Mouse (Mus musculus) midbrain, embryonic 13.5 days (tissue): ENCODE measurements around the gene Zbtb16. TPM values are rescaled to one million over a fixed set of nuclear protein-coding genes. Genes with fewer than 3 reads are reported as not detected.

ENCODE experiments used
- ATAC-seq: fragments of 200-750 bp; cut with Nextera tagmentation; 2 replicates; pipeline ENCODE4 v1.8.0; 2017; ENCODE audit warnings: mild to moderate bottlenecking, moderate TSS enrichment, moderate library complexity
- H3K27ac ChIP-seq: fragments of 300-500 bp; sonication (generic); 2 replicates; pipeline ENCODE4 v1.5.1; 2015; ENCODE audit warnings: inconsistent platforms, mild to moderate bottlenecking, moderate library complexity
- H3K27me3 ChIP-seq: fragments of 300-500 bp; sonication (generic); 2 replicates; pipeline ENCODE4 v1.6.1; 2015; ENCODE audit warnings: mild to moderate bottlenecking, inconsistent platforms
- H3K36me3 ChIP-seq: fragments of 300-500 bp; sonication (generic); 2 replicates; pipeline ENCODE4 v1.6.1; 2015; ENCODE audit warnings: mild to moderate bottlenecking, inconsistent platforms
- H3K4me1 ChIP-seq: fragments of 300-500 bp; sonication (generic); replicated peaks from 2 replicates; pipeline ENCODE4 v1.6.1; 2015; ENCODE audit warnings: inconsistent platforms
- H3K4me2 ChIP-seq: fragments of 300-500 bp; sonication (generic); replicated peaks from 2 replicates; pipeline ENCODE4 v1.6.1; 2015; ENCODE audit warnings: moderate library complexity, mild to moderate bottlenecking, inconsistent platforms
- H3K4me3 ChIP-seq: fragments of 300-500 bp; sonication (generic); replicated peaks from 2 replicates; pipeline ENCODE4 v1.5.1; 2015; ENCODE audit warnings: mild to moderate bottlenecking, inconsistent platforms
- H3K9ac ChIP-seq: fragments of 300-500 bp; sonication (generic); replicated peaks from 2 replicates; pipeline ENCODE4 v1.6.1; 2015; ENCODE audit warnings: mild to moderate bottlenecking, inconsistent platforms
- H3K9me3 ChIP-seq: fragments of 300-500 bp; sonication (generic); 2 replicates; pipeline ENCODE4 v1.6.1; 2016; ENCODE audit warnings: mild to moderate bottlenecking, inconsistent platforms
- WGBS: fragments of 180-500 bp; shearing (Covaris S2); methylation state at CpG from one replicate; pipeline ENCODE4 v1.1.7; 2015; 5-methylcytosine and 5-hydroxymethylcytosine counted together
- polyA plus RNA-seq: library from polyadenylated mRNA; unstranded; fragments of >200 nt; fragmentation: Nextera tagmentation; extraction: Ambion mirVana; gene quantifications from 2 replicates; pipeline ENCODE4 v1.2.1, GENCODE M21; 2015

Gene Zbtb16
- polyA plus RNA-seq, 1 experiment from 2014 or later, result 6.8 TPM

DNA sequence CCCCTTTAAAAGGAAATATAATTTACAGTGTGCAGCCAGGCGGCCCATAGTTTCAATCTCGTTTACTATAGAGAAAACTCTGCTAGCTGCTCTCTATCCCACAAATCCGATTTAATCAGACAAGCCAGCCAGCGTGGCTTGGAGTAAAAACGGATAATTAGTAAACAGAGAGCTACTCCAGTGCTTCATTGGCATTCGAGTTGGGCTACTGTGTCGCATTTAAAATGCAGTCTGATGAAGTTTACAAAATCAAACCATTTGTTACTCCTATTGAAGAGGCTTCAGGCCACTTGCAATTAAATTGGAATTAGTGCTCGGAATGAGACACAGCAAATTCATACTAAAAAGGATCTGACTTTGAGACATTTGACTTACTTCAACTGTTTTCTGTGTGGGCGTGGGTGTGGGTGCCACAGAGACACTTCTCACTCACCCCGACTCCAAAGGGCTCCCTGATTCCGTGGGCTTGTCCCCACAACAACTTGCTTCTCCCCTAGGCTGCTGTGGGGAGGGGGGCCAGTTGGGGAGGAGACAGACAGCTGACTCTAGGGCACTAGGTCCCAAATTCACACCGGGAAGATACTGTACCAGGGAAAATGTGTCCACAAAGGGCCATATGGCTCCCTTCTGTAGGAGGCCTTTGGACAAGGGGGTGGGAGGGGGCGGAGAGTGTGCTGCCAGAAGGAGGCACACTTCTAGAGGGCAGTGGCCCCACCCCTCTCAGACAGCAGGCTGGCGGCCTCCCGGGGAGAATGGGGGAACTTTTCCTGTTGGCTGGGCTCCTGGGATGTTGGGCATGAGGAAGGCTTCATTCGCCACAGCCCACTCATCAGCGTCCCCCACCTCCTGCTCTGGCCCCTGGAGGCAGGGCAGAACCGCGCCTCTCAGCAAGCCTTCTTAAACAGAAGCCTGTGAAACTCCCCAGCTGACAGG is 157.3 kb downstream of the Zbtb16 start:
- Histone ChIP-seq H3K4me2 (peak overlapping the region; percentile 29), H3K9ac (no peak overlapping the region), H3K9me3 (no peaks in the 10 kb centered on the region), H3K4me3 (no peak overlapping the region), H3K4me1 (peaks cover 54% of the 10 kb centered on the region), H3K36me3 (no peaks in the 10 kb centered on the region), H3K27me3 (no peaks in the 10 kb centered on the region), H3K27ac (peak overlapping the region; percentile 79)
- peak; percentile 79 for ATAC-seq
- WGBS, result 3% methylated on average over 19 of the region's 19 CpGs

DNA sequence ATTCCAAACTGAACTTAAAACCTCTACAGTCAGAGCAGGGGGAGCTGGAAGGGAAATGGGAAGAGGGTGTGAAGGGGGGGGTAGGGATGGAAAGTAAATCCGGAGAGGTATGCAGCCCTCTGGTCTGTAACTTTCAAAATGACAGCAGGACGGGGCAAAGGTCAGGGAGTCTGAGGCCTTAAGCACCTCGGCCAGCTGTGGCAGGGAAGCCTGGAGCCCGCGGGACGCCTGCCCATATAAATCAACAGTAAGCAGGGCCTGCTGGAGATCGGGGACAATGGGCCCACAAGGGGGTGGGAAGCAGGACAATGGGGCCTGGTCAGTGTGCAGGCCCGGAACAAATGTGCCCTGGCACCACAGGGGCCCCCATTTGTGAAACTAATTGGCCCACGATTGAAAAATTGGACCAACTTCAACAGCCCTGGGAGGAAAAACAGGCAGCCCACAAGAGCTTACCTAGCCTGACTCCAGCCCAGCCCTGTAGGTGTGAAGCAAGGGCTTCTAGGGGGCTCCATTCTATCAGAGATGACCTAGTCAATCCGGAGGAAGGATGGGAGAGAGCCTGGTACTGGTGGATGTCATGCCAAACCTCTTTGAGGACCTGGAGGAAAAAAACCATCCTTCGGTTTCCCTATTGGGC is 160.8 kb downstream of the Zbtb16 start:
- ATAC-seq, result no peak
- H3K4me1 ChIP-seq, result peaks cover 64% of the 10 kb centered on the region

GRCm38 (mm10) chr9:48674359-48675015 is 161.5 kb downstream of the Zbtb16 start:
- Histone ChIP-seq H3K27ac (peak overlapping the region; percentile 9; the same call in 1 of the 2 replicates), H3K4me3 (no peak overlapping the region), H3K9me3 (no peaks in the 10 kb centered on the region), H3K4me1 (peaks cover 71% of the 10 kb centered on the region), H3K4me2 (no peak overlapping the region), H3K27me3 (no peaks in the 10 kb centered on the region), H3K9ac (no peak overlapping the region), H3K36me3 (no peaks in the 10 kb centered on the region)
- ATAC-seq, result no peak
- 11% methylated on average over 11 of the region's 11 CpGs for WGBS

More for the DNA sequence above, 160.8 kb downstream of the Zbtb16 start:
- Histone ChIP-seq H3K4me3 (no peak overlapping the region), H3K9me3 (no peaks in the 10 kb centered on the region), H3K36me3 (no peaks in the 10 kb centered on the region), H3K27ac (0 out of 2 replicates have a peak overlapping the region, but pooled peaks have one; percentile 9), H3K4me2 (no peak overlapping the region), H3K9ac (no peak overlapping the region), H3K27me3 (no peaks in the 10 kb centered on the region)
- WGBS, result 8% methylated on average over 11 of the region's 11 CpGs

- Histone ChIP-seq H3K9me3 (no peaks in the 10 kb centered on the region), H3K27me3 (no peaks in the 10 kb centered on the region), H3K4me3 (no peak overlapping the region), H3K9ac (no peak overlapping the region), H3K36me3 (no peaks in the 10 kb centered on the region), H3K4me1 (peaks cover 65% of the 10 kb centered on the region), H3K4me2 (no peak overlapping the region), H3K27ac (0 out of 2 replicates have a peak overlapping the region, but pooled peaks have one; percentile 32)
- ATAC-seq, result no peak
- WGBS, result 22% methylated on average over 5 of the region's 5 CpGs
These were observed 162.2 kb downstream of the Zbtb16 start for GRCm38 (mm10) chr9:48673804-48674203.

GRCm38 (mm10) chr9:48673213-48673612 is 162.8 kb downstream of the Zbtb16 start:
- peaks cover 60% of the 10 kb centered on the region for H3K4me1 ChIP-seq
- H3K9ac ChIP-seq, result no peak overlapping the region
- no peaks in the 10 kb centered on the region for H3K27me3 ChIP-seq
- ATAC-seq, result no peak
- no peak overlapping the region for H3K4me2 ChIP-seq
- no peak overlapping the region; the same call in 1 of the 2 replicates for H3K27ac ChIP-seq
- WGBS, result 69% methylated on average over 6 of the region's 6 CpGs
- H3K36me3 ChIP-seq, result no peaks in the 10 kb centered on the region
- no peak overlapping the region for H3K4me3 ChIP-seq
- no peaks in the 10 kb centered on the region for H3K9me3 ChIP-seq

DNA sequence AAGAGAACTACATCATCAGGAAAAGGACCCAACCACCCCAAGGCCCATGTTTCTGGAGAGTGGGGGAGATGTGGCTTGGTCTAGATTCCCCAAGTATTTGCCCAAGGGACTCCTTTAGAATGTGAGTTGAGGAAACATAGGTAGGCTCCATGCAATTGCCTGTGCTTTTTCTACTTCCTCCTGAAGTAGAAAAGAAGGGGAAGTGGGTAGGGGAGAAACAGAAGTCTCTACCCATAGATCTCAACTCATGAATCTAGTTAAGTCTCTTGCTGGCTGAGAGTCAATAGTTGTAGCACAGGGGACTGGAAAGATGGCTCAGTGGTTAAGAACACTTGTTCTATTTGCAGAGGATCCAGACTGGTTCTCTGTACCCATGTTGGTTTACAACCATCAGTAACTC is 164.2 kb downstream of the Zbtb16 start:
- H3K4me3 ChIP-seq, result no peak overlapping the region
- no peak overlapping the region for H3K27ac ChIP-seq
- H3K4me1 ChIP-seq, result peaks cover 48% of the 10 kb centered on the region
- H3K9me3 ChIP-seq, result no peaks in the 10 kb centered on the region
- H3K27me3 ChIP-seq, result no peaks in the 10 kb centered on the region
- H3K36me3 ChIP-seq, result no peaks in the 10 kb centered on the region
- H3K9ac ChIP-seq, result no peak overlapping the region
- ATAC-seq, result no peak
- no peak overlapping the region for H3K4me2 ChIP-seq

DNA sequence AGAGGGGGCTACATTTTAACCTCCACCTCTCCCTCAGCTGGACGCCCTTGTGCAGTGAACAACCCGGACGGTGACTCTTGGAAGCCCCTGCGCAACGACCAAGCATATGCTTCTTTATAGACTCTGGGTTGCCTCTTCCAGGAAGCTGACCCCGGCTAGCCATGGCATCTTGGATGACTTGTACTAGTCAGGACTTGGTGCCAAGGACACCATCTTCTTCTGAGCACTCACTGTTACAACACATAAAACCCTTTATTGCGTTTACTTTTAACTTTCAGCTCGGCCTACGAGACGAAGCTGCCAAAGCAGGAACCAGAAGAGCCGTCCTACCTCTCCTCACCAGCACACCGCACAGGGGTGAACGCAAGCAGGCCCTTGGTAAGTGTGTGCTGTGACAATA is 165.9 kb downstream of the Zbtb16 start:
- Histone ChIP-seq H3K4me2 (no peak overlapping the region), H3K9ac (no peak overlapping the region), H3K4me3 (no peak overlapping the region), H3K9me3 (no peaks in the 10 kb centered on the region), H3K27ac (no peak overlapping the region; the same call in 1 of the 2 replicates), H3K27me3 (0 out of 2 replicates have a peak, but pooled peaks cover 2% of the 10 kb centered on the region), H3K4me1 (peaks cover 34% of the 10 kb centered on the region), H3K36me3 (no peaks in the 10 kb centered on the region)
- WGBS, result 88% methylated on average over 13 of the region's 13 CpGs
- no peak for ATAC-seq

- H3K9ac ChIP-seq, result no peak overlapping the region
- ATAC-seq, result no peak
- 0 out of 2 replicates have a peak, but pooled peaks cover 2% of the 10 kb centered on the region for H3K27me3 ChIP-seq
- peaks cover 29% of the 10 kb centered on the region for H3K4me1 ChIP-seq
- no peak overlapping the region for H3K4me2 ChIP-seq
- H3K27ac ChIP-seq, result no peak overlapping the region; the same call in 1 of the 2 replicates
- H3K9me3 ChIP-seq, result no peaks in the 10 kb centered on the region
- no peaks in the 10 kb centered on the region for H3K36me3 ChIP-seq
- H3K4me3 ChIP-seq, result no peak overlapping the region
- 58% methylated on average over 10 of the region's 10 CpGs for WGBS
These were observed 166.3 kb downstream of the Zbtb16 start for GRCm38 (mm10) chr9:48669672-48670071.

DNA sequence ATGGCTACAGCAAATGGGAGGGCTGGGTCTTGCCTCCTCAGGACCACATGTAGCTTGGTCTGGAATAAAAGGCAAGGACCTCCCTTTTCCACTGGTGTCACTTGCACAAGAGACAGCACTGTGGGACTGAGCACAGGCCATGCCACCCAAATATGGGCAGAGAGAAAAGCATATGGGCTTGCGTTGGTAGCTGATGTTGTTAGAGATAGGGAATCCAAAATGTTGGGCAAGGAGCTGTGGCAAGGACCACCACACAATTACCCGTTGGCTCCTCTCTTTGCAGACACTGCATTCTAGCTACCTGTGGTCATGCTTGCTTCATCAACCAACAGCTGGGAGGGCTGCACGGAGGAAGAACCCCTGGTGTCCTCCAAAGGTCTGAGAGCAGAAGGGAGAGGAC is 169.3 kb downstream of the Zbtb16 start:
- Histone ChIP-seq H3K9me3 (no peaks in the 10 kb centered on the region), H3K4me2 (no peak overlapping the region), H3K4me1 (peaks cover 34% of the 10 kb centered on the region), H3K36me3 (no peaks in the 10 kb centered on the region), H3K27me3 (0 out of 2 replicates have a peak, but pooled peaks cover 2% of the 10 kb centered on the region), H3K4me3 (no peak overlapping the region), H3K27ac (no peak overlapping the region), H3K9ac (no peak overlapping the region)
- 91% methylated on average over 3 of the region's 3 CpGs for WGBS
- no peak for ATAC-seq

GRCm38 (mm10) chr9:48663052-48663433 is 173.0 kb downstream of the Zbtb16 start:
- Histone ChIP-seq H3K9me3 (no peaks in the 10 kb centered on the region), H3K4me1 (peaks cover 36% of the 10 kb centered on the region), H3K27me3 (0 out of 2 replicates have a peak, but pooled peaks cover 2% of the 10 kb centered on the region), H3K9ac (no peak overlapping the region), H3K4me2 (peak overlapping the region; percentile 40), H3K27ac (peak overlapping the region; percentile 74), H3K4me3 (no peak overlapping the region), H3K36me3 (no peaks in the 10 kb centered on the region)
- 5% methylated on average over 13 of the region's 13 CpGs for WGBS
- ATAC-seq, result peak; percentile 74

DNA sequence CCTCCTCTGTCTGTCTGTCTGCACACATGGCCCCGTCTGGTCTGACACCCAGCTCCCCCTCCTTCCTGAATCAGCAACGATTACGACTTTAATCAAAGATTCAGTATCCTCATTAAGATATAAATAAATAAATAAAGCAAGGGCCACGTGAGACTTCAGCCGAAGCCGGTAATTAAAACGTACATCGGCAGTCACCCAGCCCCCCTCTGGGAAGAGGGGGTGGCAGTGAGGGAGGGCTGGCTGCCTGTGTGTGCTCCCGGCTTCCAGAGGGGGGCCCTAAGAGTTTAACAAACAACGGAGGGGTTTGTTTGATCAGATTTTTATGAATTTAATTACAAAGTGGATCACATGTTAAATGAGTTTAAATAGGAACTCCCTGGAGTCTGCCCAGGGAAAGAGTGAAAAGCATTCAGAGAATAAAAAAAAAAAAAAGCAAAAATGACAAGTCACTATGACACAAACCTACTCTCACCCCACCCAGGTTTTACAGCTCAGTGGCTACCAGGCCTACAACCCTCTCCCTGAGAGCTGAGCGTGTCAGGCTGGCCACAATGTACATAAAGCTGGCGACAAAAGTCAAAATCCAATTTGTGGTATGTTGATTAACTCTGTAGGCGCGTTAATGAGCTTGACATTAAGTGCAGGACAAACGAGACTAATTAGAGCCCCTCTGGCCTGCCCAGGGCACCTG is 173.5 kb downstream of the Zbtb16 start:
- Histone ChIP-seq H3K36me3 (no peaks in the 10 kb centered on the region), H3K9me3 (no peaks in the 10 kb centered on the region), H3K4me1 (peaks cover 36% of the 10 kb centered on the region), H3K4me3 (no peak overlapping the region), H3K27ac (peak overlapping the region; percentile 74), H3K9ac (no peak overlapping the region), H3K4me2 (peak overlapping the region; percentile 40), H3K27me3 (0 out of 2 replicates have a peak, but pooled peaks cover 2% of the 10 kb centered on the region)
- ATAC-seq, result peak; percentile 40
- WGBS, result 10% methylated on average over 15 of the region's 15 CpGs
